Mouse (Mus musculus) stomach, embryonic 16.5 days (tissue): ENCODE results near the gene Hectd3. TPM values are rescaled to one million over a fixed set of nuclear protein-coding genes. Genes with fewer than 3 reads are reported as not detected.

Source experiments
- ATAC-seq: fragments of 200-750 bp; cut with Nextera tagmentation; 2 replicates; pipeline ENCODE4 v1.8.0; 2017; ENCODE audit warnings: moderate number of reproducible peaks, moderate TSS enrichment; ENCODE audit not compliant: insufficient read depth, low FRiP score
- H3K27ac ChIP-seq: fragments of 300-500 bp; sonication (generic); 2 replicates; pipeline ENCODE4 v1.5.1; 2014; ENCODE audit warnings: low read length
- H3K27me3 ChIP-seq: fragments of 300-500 bp; sonication (generic); 2 replicates; pipeline ENCODE4 v1.6.1; 2014; ENCODE audit warnings: low read length, control low read depth, mixed read lengths; ENCODE audit not compliant: control insufficient read depth, insufficient read depth
- H3K36me3 ChIP-seq: fragments of 300-500 bp; sonication (generic); 2 replicates; pipeline ENCODE4 v1.6.1; 2014; ENCODE audit warnings: low read length; ENCODE audit not compliant: control insufficient read depth, insufficient read depth
- H3K4me1 ChIP-seq: fragments of 300-500 bp; sonication (generic); 2 replicates; pipeline ENCODE4 v1.6.1; 2014; ENCODE audit warnings: low read length, control low read depth, mixed read lengths; ENCODE audit not compliant: control insufficient read depth, insufficient read depth
- H3K4me2 ChIP-seq: fragments of 300-500 bp; sonication (generic); 2 replicates; pipeline ENCODE4 v1.6.1; 2014; ENCODE audit warnings: low read depth, low read length, mixed read lengths
- H3K4me3 ChIP-seq: fragments of 300-500 bp; sonication (generic); replicated peaks from 2 replicates; pipeline ENCODE4 v1.5.1; 2014; ENCODE audit warnings: mild to moderate bottlenecking, low read length
- H3K9ac ChIP-seq: fragments of 300-500 bp; sonication (generic); 2 replicates; pipeline ENCODE4 v1.6.1; 2014; ENCODE audit warnings: low read length
- H3K9me3 ChIP-seq: fragments of 300-500 bp; sonication (generic); replicated peaks from 2 replicates; pipeline ENCODE4 v1.6.1; 2016; ENCODE audit warnings: low read length, control low read depth; ENCODE audit not compliant: control insufficient read depth
- WGBS: fragments of 180-500 bp; shearing (Covaris S2); extraction: QIAGEN DNeasy Blood & Tissue Kit; methylation state at CpG from one replicate; pipeline ENCODE4 v1.1.7; 2014; 5-methylcytosine and 5-hydroxymethylcytosine counted together
- polyA plus RNA-seq: library from polyadenylated mRNA; unstranded; fragments of >200 nt; fragmentation: Nextera tagmentation; extraction: Ambion mirVana; gene quantifications from 2 replicates; pipeline ENCODE4 v1.2.1, GENCODE M21; 2015

Hectd3 gene
- polyA plus RNA-seq, 1 experiment from 2014 or later: 6.9 TPM

- Histone ChIP-seq H3K36me3 (no peaks in the 10 kb centered on the region), H3K27ac (peak within 1 kb of the TSS; percentile 44), H3K27me3 (no peaks in the 10 kb centered on the region), H3K4me2 (peak within 1 kb of the TSS; percentile 96), H3K4me1 (peaks cover 19% of the 10 kb centered on the region), H3K4me3 (peak within 1 kb of the TSS; percentile 68), H3K9me3 (no peaks in the 10 kb centered on the region), H3K9ac (peak within 1 kb of the TSS; percentile 77)
- ATAC-seq: peak; percentile 97
- WGBS: under 1% methylated on average over 38 of the region's 38 CpGs
Observed at GRCm38 (mm10) chr4:116993672-116994621, 1.2 kb upstream of the Hectd3 start, which contains the start of gene Urod. Gene Urod (minus strand): TSS chr4:116994413.

- under 1% methylated on average over 16 of the region's 16 CpGs for WGBS
- H3K27me3 ChIP-seq: no peaks in the 10 kb centered on the region
- H3K4me3 ChIP-seq: peak overlapping the region; percentile 68
- H3K36me3 ChIP-seq: peaks cover 3% of the 10 kb centered on the region; the same call in 1 of the 2 replicates
- ATAC-seq: 0 out of 2 replicates have a peak, but pooled peaks have one; percentile 20
- peaks cover 19% of the 10 kb centered on the region for H3K4me1 ChIP-seq
- H3K4me2 ChIP-seq: peak overlapping the region; percentile 96
- H3K9me3 ChIP-seq: no peaks in the 10 kb centered on the region
- peak overlapping the region; percentile 75 for H3K9ac ChIP-seq
- H3K27ac ChIP-seq: peak overlapping the region; percentile 44
Observed at GRCm38 (mm10) chr4:116995798-116996135, 650 bp downstream of the Hectd3 start.

GRCm38 (mm10) chr4:116999513-117000154, 4.5 kb downstream of the Hectd3 start:
- Histone ChIP-seq H3K4me3 (no peak overlapping the region), H3K27ac (no peak overlapping the region), H3K9ac (no peak overlapping the region), H3K27me3 (no peaks in the 10 kb centered on the region), H3K4me2 (no peak overlapping the region), H3K9me3 (no peaks in the 10 kb centered on the region), H3K36me3 (peaks cover 8% of the 10 kb centered on the region), H3K4me1 (peaks cover 11% of the 10 kb centered on the region)
- WGBS: 94% methylated on average over 17 of the region's 17 CpGs
- no peak for ATAC-seq

- Histone ChIP-seq H3K36me3 (peaks cover 8% of the 10 kb centered on the region), H3K4me1 (no peaks in the 10 kb centered on the region), H3K4me3 (no peak overlapping the region), H3K9me3 (no peaks in the 10 kb centered on the region), H3K4me2 (no peak overlapping the region), H3K27me3 (no peaks in the 10 kb centered on the region), H3K27ac (no peak overlapping the region), H3K9ac (no peak overlapping the region)
- ATAC-seq: no peak
- WGBS: 91% methylated on average over 16 of the region's 16 CpGs
Observed at GRCm38 (mm10) chr4:117001957-117002356, 6.8 kb downstream of the Hectd3 start.

- Histone ChIP-seq H3K9ac (no peak overlapping the region; the same call in 1 of the 2 replicates), H3K4me1 (no peaks in the 10 kb centered on the region), H3K4me3 (no peak overlapping the region), H3K27ac (no peak overlapping the region), H3K9me3 (no peaks in the 10 kb centered on the region), H3K4me2 (peak overlapping the region; percentile 19; the same call in 1 of the 2 replicates), H3K36me3 (peaks cover 8% of the 10 kb centered on the region), H3K27me3 (no peaks in the 10 kb centered on the region)
- 55% methylated on average over 38 of the region's 38 CpGs for WGBS
- ATAC-seq: peak; percentile 45; the same call in 1 of the 2 replicates
Observed at GRCm38 (mm10) chr4:117002543-117003521, 7.7 kb downstream of the Hectd3 start.

- no peaks in the 10 kb centered on the region for H3K9me3 ChIP-seq
- no peak overlapping the region for H3K27ac ChIP-seq
- H3K4me3 ChIP-seq: no peak overlapping the region
- H3K4me2 ChIP-seq: no peak overlapping the region
- H3K27me3 ChIP-seq: no peaks in the 10 kb centered on the region
- no peak overlapping the region for H3K9ac ChIP-seq
- no peak for ATAC-seq
- no peaks in the 10 kb centered on the region for H3K4me1 ChIP-seq
- 82% methylated on average over 4 of the region's 4 CpGs for whole genome bisulfite sequencing
- peaks cover 5% of the 10 kb centered on the region for H3K36me3 ChIP-seq
Observed at GRCm38 (mm10) chr4:117004649-117005048, 9.5 kb downstream of the Hectd3 start.

- 76% methylated on average over 7 of the region's 7 CpGs for WGBS
- no peak for ATAC-seq
- Histone ChIP-seq H3K9me3 (no peaks in the 10 kb centered on the region), H3K4me2 (no peak overlapping the region), H3K36me3 (peaks cover 5% of the 10 kb centered on the region), H3K27me3 (no peaks in the 10 kb centered on the region), H3K27ac (no peak overlapping the region), H3K4me1 (no peaks in the 10 kb centered on the region), H3K4me3 (no peak overlapping the region), H3K9ac (no peak overlapping the region)
Observed at GRCm38 (mm10) chr4:117005611-117006400, 10.7 kb downstream of the Hectd3 start.

- H3K4me3 ChIP-seq: no peak overlapping the region
- H3K27ac ChIP-seq: no peak overlapping the region
- ATAC-seq: no peak
- H3K9me3 ChIP-seq: no peaks in the 10 kb centered on the region
- H3K9ac ChIP-seq: no peak overlapping the region
- no peaks in the 10 kb centered on the region for H3K27me3 ChIP-seq
- H3K4me1 ChIP-seq: no peaks in the 10 kb centered on the region
- 60% methylated on average over 3 of the region's 3 CpGs for WGBS
- H3K4me2 ChIP-seq: no peak overlapping the region
- peaks cover 5% of the 10 kb centered on the region for H3K36me3 ChIP-seq
Observed at GRCm38 (mm10) chr4:117007058-117007457, 11.9 kb downstream of the Hectd3 start.
